Mouse (Mus musculus) lung, postnatal 0 days (tissue): ENCODE data around the gene Natd1.

ENCODE experiments used
- CTCF ChIP-seq: IDR thresholded peaks from 2 replicates; pipeline ENCODE4 v1.5.1; 2016; ENCODE audit warnings: antibody characterized with exemption, mild to moderate bottlenecking
- EP300 ChIP-seq: IDR thresholded peaks from 2 replicates; pipeline ENCODE4 v1.6.1; 2016; ENCODE audit warnings: antibody characterized with exemption, mild to moderate bottlenecking, control low read depth

DNA sequence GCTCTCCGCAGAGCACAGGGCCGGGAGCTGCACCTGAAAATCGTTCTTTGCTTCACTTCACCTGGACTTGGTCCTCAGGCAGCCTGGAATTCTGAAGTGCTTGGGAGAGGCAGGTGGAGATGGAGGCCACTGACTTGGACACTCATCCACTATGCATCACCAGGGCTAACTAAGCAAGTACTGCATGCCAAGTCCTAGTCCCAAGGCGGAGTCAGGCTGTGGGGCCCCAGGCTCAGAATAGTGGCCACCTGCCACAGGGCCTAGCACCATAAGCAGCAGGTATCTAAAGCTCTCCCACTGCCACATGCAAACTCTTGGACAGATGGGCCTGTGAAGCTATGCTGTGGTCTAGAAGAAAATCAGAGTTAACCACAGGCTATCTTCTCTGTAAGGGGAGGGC lies 8.1 kb downstream of the Natd1 start:
- no peak for TF ChIP-seq CTCF
- no peak for TF ChIP-seq EP300
